Mouse (Mus musculus) ES-CJ7 (cell line): Measurements from ENCODE around the gene Serpine3.
"Not testable (repeated sequence)": the region's sequence is repeated elsewhere in the genome, so short reads cannot be mapped to it uniquely, and the experiment has no call there.

Experiments used
- DNase-seq: peaks from one replicate; pipeline ENCODE4 v3.0.0; 2011; ENCODE audit warnings: low read depth, low spot score

Gene Serpine3

GRCm38 (mm10) chr14:62663367-62663766, at the start of gene Serpine3:
Serpine3 (plus strand) TSS chr14:62663667.
- no peak for DNase-seq

DNA sequence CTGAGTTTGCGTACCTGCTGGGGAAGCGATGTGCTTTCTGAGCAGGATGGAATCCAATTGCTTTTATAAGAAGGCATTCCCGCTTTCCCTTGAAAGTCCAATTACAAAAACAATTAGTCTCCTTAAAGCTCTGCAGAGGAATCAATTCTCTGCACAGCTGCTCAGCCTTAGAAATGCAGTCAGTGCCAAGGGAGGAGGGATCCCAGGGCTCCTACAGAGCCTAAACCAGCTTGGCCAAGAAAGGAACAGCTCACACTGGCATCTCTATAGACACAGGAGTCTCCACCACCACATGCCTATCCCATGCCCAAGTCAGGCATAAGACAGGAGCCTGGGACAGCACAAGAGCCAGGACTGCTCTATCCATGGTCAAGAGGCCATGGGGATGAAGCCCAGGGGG, 41.1 kb upstream of the Serpine3 start:
- DNase-seq = no peak

DNA sequence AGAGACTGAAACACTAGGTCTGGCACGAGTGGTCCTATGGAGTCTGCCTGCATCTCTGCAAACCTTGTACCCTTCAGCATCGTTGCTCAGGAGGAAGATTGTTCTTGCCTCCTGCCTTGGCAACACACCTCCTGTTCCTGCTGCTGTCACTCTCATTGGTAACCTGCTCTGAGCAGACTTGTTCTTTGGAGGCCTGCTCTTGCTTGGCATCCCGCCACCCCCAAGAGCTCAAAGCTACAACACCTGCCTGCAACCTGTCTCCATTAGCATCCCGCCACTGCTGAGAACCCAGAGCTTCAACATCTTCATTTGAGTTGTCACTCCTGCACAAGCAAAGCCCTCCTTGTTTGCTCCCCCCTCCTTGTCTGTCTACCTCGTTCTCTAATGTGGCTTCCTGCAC, 35.5 kb upstream of the Serpine3 start:
- DNase-seq = no peak

GRCm38 (mm10) chr14:62637436-62638344, 25.8 kb upstream of the Serpine3 start:
- no peak for DNase-seq

DNA sequence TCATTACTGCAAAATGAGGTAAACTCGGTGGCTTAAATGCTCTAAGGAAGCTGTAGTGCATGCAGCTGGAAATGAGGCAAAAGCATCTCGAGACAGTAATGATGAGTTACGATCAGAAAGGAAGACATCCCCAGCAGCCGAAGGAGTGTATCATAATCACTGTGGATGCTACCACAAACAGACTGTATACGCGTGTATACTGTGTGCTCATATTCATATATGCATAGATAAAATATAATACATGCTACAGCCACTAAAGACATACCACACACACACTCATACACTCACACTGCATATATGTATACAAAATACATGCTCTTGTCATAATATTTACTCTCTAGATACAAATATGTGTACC, 25.1 kb upstream of the Serpine3 start:
- DNase-seq = no peak

DNA sequence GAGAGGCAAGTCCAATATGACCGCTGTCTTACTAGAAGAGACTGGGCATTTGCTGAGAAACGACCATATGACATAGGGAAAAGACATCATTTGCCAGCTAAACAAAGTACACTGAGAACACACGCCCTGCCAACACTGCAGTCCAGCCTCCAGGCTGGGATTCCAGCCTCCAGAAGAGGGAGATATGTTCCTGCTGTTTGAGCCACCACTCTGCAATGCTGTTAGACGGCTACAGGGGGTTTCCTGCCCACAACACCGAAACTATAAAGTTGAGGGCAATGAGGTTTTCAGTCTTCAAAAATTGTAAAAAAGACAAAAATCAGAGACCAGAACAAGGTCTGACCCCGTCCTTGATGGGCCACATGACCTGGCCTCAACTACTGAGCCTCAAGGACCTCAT, 24.4 kb upstream of the Serpine3 start:
- DNase-seq = no peak

GRCm38 (mm10) chr14:62639551-62639950, 23.9 kb upstream of the Serpine3 start:
- no peak for DNase-seq

DNA sequence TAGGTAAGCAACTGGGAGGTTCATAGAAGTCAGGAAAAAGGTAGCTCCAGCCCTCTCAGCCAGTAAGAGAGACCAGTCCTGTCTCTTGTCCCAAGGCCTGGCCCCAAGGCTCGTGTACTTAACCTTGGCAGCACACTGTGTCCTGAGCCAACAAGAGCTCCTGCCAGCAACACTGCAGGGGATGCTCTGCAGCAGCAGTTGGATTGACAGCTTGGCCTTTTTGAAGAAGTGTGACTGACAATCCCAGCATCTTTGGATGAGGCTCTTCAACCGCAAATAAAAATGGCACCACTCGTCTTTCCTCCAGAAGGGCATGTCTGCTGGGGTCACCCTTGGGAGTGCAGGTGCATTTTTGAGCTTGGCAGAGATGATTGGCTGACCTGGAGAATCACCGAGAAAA, 23.1 kb upstream of the Serpine3 start:
- no peak for DNase-seq

- not testable (repeated sequence) for DNase-seq
These were observed 21.1 kb upstream of the Serpine3 start for GRCm38 (mm10) chr14:62642368-62642767.

DNA sequence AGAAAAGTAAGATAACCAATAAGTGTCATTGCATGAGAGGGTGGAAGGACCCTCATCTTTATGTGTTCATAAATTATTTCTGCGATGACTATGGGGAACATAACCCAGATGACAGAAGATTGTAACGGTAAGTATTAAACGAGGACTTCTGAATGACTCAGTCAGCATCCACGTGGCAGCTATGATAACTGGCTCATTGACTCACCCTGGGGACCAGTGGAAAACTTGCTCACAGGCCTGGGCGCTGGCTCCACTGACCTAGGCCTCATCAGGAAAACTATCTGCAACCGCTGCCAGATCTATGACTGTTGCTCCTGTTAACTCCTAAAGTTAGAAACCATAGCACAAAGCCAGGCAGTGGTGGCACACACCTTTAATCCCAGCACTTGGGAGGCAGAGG, 15.1 kb upstream of the Serpine3 start:
- no peak for DNase-seq

DNA sequence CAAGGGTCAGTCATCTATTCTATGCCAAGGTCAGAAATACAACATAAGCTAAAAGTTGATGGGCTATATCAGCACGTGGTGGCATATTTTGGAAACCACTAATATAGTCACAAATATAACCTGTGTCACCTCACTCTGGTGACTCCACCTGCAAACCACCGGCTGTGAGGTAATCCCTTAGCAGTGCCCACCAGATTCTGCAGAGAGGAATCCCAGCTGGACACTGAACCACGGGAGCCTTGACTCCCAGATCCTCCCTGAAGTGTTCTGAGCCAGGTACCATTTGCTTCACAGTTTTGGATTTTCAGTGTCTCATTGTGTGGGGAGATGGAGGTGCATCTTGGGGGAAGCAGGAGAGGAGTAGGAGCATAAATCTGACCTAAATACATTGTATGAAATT, 13.1 kb upstream of the Serpine3 start:
- DNase-seq = no peak

GRCm38 (mm10) chr14:62651771-62652170, 11.7 kb upstream of the Serpine3 start:
- DNase-seq = no peak

DNA sequence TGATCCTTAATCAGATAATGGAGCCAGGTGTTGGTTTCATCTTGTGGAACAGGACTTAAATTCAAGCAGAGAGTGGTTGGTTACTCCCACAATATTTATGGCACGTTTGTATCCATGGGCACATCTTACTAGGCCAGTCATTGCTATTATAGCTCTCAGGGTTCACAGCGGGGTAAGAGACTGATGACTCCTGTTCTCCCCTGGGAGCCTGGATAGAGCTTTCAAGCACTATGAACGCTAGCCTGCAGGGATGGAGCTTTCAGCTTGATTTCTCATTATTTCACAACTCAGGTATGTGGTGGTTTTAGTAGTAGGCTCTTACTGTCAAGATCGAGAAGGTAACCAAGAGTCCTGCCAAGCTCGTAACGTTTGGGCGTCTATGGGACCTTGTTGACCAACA, 7.5 kb upstream of the Serpine3 start:
- no peak for DNase-seq

- no peak for DNase-seq
These were observed 6.0 kb upstream of the Serpine3 start for GRCm38 (mm10) chr14:62657469-62657868.

GRCm38 (mm10) chr14:62662381-62662780, 1.1 kb upstream of the Serpine3 start:
- DNase-seq = no peak

GRCm38 (mm10) chr14:62664976-62665673, 1.7 kb downstream of the Serpine3 start:
- no peak for DNase-seq

GRCm38 (mm10) chr14:62673646-62674045, 10.2 kb downstream of the Serpine3 start:
- no peak for DNase-seq

GRCm38 (mm10) chr14:62718161-62718560, 54.7 kb downstream of the Serpine3 start:
- DNase-seq = no peak

DNA sequence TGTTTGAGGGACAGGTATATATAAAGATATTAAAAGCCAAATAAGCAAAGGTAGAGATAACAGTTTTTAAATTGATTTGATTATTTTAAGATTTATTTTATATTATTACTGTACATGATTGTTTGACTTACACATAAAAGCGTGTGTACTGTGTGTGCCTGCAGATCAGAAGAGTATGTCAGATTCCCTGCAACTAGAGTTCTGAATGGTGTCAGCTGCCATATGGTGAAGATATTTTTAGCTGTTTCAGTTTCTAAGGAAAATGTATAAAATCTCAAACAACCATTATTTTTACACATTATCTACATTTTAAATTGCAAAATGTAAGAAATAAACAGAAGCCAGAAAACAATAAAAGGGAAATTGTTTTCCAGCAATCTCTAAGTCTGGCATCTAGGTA, 58.2 kb downstream of the Serpine3 start:
- no peak for DNase-seq

- DNase-seq = no peak
These were observed 61.1 kb downstream of the Serpine3 start for GRCm38 (mm10) chr14:62724560-62724959.

DNA sequence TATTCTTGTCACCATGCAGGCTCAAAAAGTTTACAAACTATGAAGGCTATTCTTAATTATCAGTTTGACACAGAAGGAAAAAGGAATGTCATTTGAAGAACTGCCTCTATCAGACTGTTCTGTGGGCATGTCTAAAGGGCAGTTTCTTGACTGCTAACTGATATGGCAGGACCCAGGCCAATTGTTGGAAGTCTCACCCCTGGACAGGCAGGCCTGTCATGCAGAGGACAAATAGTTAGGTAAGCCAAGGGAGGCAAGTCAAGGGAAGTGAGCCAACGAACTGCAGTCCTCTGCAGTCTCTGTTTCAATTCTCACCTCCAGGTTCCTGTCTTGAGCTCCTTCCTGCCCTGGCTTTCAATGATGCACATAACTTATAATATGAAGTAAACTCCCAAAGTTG, 68.4 kb downstream of the Serpine3 start:
- no peak for DNase-seq

DNA sequence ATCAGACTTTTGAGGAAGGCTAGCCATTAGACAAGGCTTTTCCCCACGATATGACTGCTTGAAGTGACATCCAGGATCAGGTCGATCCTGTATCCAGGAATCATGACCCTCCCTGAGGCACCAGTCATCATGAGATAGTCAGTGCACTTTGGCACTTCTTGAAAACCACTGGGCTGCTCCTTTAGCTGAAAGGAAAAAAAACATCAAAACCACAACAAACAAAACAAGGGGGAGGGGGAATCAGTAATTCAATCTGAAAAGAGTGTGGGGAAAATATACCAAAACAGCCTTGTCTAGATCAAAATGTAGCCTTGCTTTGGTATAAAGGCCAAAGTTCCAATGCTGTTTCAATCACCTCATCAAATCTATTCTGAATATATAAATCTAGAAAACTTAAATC, 70.2 kb downstream of the Serpine3 start:
- DNase-seq = no peak

DNA sequence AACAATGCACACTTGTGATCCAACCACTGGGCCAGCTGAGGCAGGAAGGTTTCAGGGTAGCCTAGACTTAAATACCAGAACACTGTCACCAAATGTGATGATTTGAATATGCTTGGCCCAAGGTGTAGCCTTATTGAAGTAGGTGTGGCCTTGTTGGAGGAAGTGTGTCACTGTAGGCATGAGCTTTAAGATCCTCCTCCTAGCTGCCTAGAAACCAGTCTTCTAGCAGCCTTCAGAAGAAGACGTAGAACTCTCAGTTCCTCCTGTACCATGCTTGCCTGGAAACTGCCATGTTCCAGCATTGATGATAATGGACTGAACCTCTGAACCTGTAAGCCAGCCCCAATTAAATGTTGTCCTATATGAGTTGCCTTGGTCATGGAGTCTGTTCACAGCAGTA, 72.2 kb downstream of the Serpine3 start:
- peak; percentile 12 for DNase-seq
